Mouse (Mus musculus): ENCODE data around the gene Plekhg1. TPM values are rescaled to one million over a fixed set of nuclear protein-coding genes. Genes with fewer than 3 reads are reported as not detected.
A peak's percentile ranks its signal among the peaks of the same experiment; 100 is the strongest.

The Plekhg1 gene
- total RNA-seq, 2 experiments from 2014 or later: 9.1 to 11.8 TPM

- intact Hi-C loops (cut with DNase I): loop anchor here (5.0 to 10.0 kb wide), 2 partner anchors 166 to 202 kb away; no protein-coding TSS in a partner anchor
- DNase-seq (ENCODE audit: low spot score in 2 of 2): peak; percentile 12 to 18
Measured at GRCm38 (mm10) chr10:3740504-3741388, 582 bp downstream of the Plekhg1 start.

- DNase-seq (ENCODE audit: low spot score in 2 of 2): no peak
- intact Hi-C loops (cut with DNase I): loop anchor here (5.0 to 10.0 kb wide), 2 partner anchors 167 to 201 kb away; no protein-coding TSS in a partner anchor
Measured at GRCm38 (mm10) chr10:3741791-3742190, 1.6 kb downstream of the Plekhg1 start.

GRCm38 (mm10) chr10:3743069-3743468 is 2.9 kb downstream of the Plekhg1 start:
- DNase-seq (ENCODE audit: low spot score in 2 of 2): no peak
- intact Hi-C loops (cut with DNase I): loop anchor here (5.0 to 10.0 kb wide), 2 partner anchors 168 to 199 kb away; no protein-coding TSS in a partner anchor

GRCm38 (mm10) chr10:3743826-3744225 is 3.7 kb downstream of the Plekhg1 start:
- intact Hi-C loops (cut with DNase I): loop anchor here (5.0 to 10.0 kb wide), 2 partner anchors 169 to 198 kb away; no protein-coding TSS in a partner anchor
- DNase-seq (ENCODE audit: low spot score in 2 of 2): no peak

- DNase-seq (ENCODE audit: low spot score in 2 of 2): no peak
- intact Hi-C loops (cut with DNase I): loop anchor here (10.0 kb wide), 1 partner anchor 172 kb away; no protein-coding TSS in a partner anchor
Measured at GRCm38 (mm10) chr10:3746794-3747518, 6.8 kb downstream of the Plekhg1 start.

GRCm38 (mm10) chr10:3749580-3749979 is 9.4 kb downstream of the Plekhg1 start:
- intact Hi-C loops (cut with DNase I): loop anchor here (10.0 kb wide), 1 partner anchor 175 kb away; no protein-coding TSS in a partner anchor
- DNase-seq (ENCODE audit: low spot score in 2 of 2): no peak

- no peak for DNase-seq (ENCODE audit: low spot score in 2 of 2)
- intact Hi-C loops (cut with DNase I): no loop called here
Measured at GRCm38 (mm10) chr10:3761992-3762391, 21.8 kb downstream of the Plekhg1 start.

- intact Hi-C loops (cut with DNase I): no loop called here
- no peak for DNase-seq (ENCODE audit: low spot score in 2 of 2)
Measured at GRCm38 (mm10) chr10:3763199-3763598, 23.0 kb downstream of the Plekhg1 start.

GRCm38 (mm10) chr10:3769131-3769530 is 29.0 kb downstream of the Plekhg1 start:
- DNase-seq (ENCODE audit: low spot score in 2 of 2): no peak
- intact Hi-C loops (cut with DNase I): no loop called here

GRCm38 (mm10) chr10:3774330-3774729 is 34.2 kb downstream of the Plekhg1 start:
- intact Hi-C loops (cut with DNase I): no loop called here
- no peak for DNase-seq (ENCODE audit: low spot score in 2 of 2)

GRCm38 (mm10) chr10:3776761-3777160 is 36.6 kb downstream of the Plekhg1 start:
- DNase-seq (ENCODE audit: low spot score in 2 of 2): no peak

GRCm38 (mm10) chr10:3785362-3785761 is 45.2 kb downstream of the Plekhg1 start:
- intact Hi-C loops (cut with DNase I): no loop called here
- DNase-seq (ENCODE audit: low spot score in 2 of 2): no peak

More at GRCm38 (mm10) chr10:3776761-3777160, 36.6 kb downstream of the Plekhg1 start:
- intact Hi-C loops (cut with DNase I): no loop called here

- intact Hi-C loops (cut with DNase I): no loop called here
- no peak for DNase-seq (ENCODE audit: low spot score in 2 of 2)
Measured at GRCm38 (mm10) chr10:3786531-3786930, 46.4 kb downstream of the Plekhg1 start.

- intact Hi-C loops (cut with DNase I): no loop called here
- no peak for DNase-seq (ENCODE audit: low spot score in 2 of 2)
Measured at GRCm38 (mm10) chr10:3787006-3787405, 46.8 kb downstream of the Plekhg1 start.

GRCm38 (mm10) chr10:3793825-3794224 is 53.7 kb downstream of the Plekhg1 start:
- intact Hi-C loops (cut with DNase I): no loop called here
- no peak for DNase-seq (ENCODE audit: low spot score in 2 of 2)

GRCm38 (mm10) chr10:3799455-3799854 is 59.3 kb downstream of the Plekhg1 start:
- intact Hi-C loops (cut with DNase I): no loop called here
- no peak for DNase-seq (ENCODE audit: low spot score in 2 of 2)

- no peak for DNase-seq (ENCODE audit: low spot score in 2 of 2)
- intact Hi-C loops (cut with DNase I): no loop called here
Measured at GRCm38 (mm10) chr10:3801254-3801653, 61.1 kb downstream of the Plekhg1 start.

- DNase-seq (ENCODE audit: low spot score in 2 of 2): no peak
- intact Hi-C loops (cut with DNase I): no loop called here
Measured at GRCm38 (mm10) chr10:3805334-3805733, 65.2 kb downstream of the Plekhg1 start.

- intact Hi-C loops (cut with DNase I): no loop called here
- DNase-seq (ENCODE audit: low spot score in 2 of 2): no peak
Measured at GRCm38 (mm10) chr10:3807980-3808379, 67.8 kb downstream of the Plekhg1 start.
